Mouse (Mus musculus) cerebellum, adult 11-12 months (tissue): Measurements from ENCODE around the gene Ptpn5.

Experiments used
- DNase-seq: peaks from one replicate; pipeline ENCODE4 v3.0.0; 2022

Gene Ptpn5

DNA sequence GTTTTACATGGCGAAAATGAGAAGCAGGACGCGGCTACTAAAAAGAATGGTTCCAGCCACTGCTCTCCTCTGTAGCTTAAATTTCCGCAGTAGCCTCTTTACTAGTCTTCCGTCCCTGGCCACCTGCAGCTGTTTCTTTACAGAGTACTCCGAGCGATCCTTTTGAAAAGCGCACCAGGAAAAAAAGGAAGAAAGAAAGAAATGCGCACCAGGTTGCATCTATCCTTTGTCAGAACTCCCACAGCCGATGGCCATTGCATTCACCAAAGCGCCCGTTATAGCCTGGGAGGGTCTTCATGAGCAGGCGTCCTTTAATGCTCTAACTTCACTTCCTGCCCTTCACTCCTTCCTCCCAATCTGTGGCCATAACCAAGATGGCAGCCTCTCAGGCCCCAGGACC, at the start of gene Ptpn5:
Gene Ptpn5 (minus strand): TSS at position 354 of the 400 bp plus-strand sequence.
- no peak for DNase-seq

DNA sequence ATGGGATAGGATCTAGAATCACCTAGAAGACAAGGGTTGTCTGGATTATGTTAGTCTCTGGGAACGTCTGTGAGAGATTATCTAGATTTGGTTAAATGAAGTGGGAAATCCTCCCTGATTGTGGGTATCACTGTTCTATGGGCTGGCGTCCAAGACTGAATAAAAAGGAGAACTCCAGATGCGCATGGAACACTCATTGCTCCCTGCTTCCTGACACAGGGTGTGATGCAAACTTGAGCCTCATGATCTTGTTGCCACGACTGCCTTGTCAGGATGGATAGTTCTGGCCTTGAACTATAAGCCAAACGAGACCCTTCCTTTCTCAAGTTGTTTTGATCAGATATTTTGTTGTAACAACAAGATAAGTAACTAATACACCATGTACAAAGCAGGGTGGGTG, 37.3 kb upstream of the Ptpn5 start:
- no peak for DNase-seq

DNA sequence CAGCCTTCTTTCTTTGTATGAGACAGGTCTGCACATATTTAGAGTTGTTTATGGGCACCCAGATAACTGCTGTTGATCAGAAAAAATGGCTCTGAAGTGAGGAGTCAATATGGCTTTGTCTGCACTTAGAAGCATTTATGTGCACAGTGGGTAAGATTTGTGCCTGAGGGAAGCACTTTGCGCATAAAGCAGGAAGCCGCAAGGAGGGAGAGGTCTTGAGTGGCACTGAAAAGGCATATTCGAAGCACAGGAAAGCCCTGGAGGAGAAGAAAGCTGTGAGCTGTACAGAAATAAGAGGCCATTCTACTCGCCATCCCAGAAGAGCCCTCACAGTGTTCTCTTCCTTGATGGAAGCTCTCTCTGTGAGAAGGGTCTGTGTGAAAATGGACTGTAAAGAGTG, 31.5 kb upstream of the Ptpn5 start:
- no peak for DNase-seq

DNA sequence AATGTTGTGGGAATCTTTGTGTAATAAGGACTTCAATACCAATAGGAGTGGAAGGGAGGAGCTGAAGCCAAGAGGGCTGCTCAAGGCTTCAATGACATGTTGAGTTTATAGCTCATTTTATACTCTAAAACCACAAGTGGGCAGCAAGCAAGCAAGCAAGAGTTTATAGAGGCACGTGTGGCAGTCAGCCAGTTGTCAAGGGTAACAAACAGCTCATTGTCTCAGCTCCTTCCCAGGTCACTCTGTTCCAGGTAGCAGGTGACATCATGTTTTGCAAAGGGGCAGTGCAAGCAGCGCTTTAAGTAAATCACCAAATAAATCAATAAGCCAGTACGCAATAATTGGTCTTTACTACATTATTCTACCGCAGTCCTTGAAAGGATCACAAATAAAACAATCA, 29.7 kb upstream of the Ptpn5 start:
- no peak for DNase-seq

DNA sequence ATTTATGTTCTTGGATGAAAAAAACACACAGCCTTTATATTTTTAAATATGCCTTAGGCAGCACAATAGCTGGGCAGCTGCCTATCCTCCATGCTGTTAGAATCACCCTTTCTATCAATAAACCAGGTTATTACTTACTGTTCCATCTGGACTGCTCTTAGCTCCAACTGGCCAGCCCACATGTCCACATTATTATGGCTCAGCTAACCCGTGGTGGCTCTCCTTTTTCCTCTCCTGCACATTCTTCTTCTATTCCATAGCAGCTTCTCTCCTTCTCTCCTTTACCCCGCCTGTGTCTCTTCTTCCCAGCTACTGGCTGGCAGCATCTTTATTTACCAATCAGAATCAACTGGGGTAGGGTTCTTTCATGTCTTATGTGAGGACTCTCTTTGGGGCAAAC, 25.0 kb upstream of the Ptpn5 start:
- DNase-seq, result peak; percentile 19

GRCm38 (mm10) chr7:47157743-47158142, 24.3 kb upstream of the Ptpn5 start:
- no peak for DNase-seq

GRCm38 (mm10) chr7:47155849-47156248, 22.4 kb upstream of the Ptpn5 start:
- no peak for DNase-seq

- DNase-seq, result no peak
Observed at GRCm38 (mm10) chr7:47155396-47155795, 21.9 kb upstream of the Ptpn5 start.

- DNase-seq, result no peak
Observed at GRCm38 (mm10) chr7:47150420-47151061, 17.1 kb upstream of the Ptpn5 start.

DNA sequence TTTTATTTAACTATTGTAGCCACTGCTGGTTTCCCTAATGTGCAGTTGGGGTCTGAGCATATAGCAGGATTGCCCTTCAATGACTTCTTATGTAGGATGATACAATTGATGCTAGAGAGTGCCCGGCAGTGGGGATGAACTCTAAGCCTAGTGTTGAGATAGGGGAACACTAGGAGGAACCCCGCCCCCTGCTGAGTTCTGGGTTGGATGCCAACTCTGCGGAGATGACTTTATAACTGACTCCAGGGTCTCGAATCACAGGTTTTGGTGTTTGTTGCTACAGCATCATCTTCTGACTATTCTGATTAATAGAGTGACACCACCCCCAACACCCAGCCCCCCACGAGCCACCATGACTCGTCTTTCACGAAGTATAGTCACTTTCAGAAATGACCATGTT, 14.8 kb upstream of the Ptpn5 start:
- DNase-seq, result no peak

DNA sequence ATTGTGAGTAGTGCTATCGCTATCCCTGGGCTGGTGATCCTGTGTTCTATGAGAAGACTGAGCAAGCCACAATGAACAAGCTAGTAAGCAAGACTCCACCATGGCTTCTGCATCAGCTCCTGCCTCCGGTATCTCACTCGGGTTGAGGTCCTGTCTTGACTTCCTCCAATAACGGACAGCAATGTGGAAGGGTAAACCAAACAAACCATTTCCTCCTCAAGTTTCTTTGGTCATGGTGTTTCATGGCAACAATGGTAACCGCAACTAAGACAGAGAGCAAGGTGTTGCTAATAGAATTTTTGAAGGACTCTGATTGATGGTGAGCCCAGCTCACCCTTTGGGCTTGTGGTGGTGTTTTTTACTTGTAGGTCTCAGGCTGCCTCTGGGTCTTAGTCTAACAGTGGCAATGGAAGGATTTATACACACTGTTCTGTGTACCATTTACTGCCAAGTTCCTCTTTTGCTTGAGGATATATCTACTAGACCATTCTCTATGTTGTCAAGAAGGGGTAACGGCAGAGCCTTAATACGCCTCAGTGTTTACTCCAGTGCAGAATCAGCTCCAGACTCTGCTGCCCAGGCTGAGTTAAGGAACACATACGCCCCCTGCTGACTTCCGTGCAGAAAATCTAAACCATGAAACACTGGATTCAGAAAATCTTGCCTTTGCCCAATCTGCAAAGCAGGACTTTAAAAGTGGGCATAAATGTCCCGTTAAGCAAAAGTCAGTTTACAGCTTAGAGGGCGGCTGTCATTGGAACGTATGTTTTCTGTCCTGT, 12.7 kb upstream of the Ptpn5 start:
- no peak for DNase-seq

DNA sequence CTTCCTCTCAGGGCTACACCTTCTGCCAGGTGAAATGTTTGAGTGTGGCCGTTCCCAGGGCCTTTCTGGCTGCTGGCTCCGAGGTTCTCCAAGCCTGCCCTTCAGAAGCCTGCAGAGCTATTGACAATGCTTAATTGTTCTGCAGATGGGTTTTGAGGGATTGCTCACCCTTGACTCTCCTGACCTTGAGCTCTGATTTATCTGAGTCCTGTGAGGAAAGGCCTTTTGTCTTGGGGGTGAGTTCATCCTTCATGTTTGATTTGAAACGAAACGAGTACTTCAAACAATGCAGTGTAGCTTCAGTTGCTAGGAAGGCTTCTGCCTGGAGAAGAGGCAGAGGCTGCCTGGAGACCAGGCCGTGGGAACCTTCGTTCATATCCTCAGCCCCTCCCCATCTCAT, 10.8 kb upstream of the Ptpn5 start:
- DNase-seq, result no peak

DNA sequence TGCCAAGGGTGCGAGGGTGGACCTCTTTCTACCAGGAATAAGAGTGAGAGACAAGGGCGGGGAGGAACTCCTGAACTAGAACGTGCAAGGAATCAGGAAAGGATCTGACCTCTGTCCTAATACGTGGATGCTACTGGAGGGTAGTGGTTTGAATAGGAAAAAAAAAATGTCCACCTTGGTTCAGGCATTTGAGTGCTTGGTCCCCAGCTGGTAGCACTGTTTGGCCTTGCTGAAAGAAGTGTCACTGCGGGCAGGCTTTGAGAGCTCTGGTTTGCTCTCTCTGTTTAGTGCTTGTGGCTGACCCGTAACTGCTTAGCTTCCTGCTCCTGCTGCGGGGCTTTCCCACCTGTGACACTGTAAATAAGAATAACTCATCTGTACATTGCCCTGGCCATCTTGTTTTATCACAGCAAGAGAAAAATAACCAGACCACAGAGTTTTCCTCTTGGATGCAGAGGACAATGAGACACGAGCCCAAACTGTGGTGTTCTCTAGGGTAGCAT, 6.4 kb upstream of the Ptpn5 start:
- DNase-seq, result no peak

DNA sequence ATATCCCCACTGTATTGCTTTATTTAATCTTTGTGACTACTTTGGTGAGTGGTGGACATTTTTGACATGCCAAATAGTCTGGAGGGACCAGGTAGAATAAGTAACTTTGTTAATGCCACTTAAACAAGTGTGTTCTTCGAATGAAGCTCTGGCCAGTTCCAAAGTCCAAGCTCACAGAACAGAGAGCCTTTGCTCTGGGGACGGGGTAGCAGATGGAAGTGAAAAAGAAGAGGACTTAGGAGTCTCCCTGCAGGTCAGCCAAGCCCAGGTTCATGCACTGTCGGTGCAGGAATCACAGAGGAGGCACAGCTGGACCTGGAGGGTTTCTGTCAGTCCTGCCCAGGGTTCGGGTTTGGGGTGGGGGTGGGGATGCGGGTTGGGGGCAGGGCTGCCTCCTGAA, 1.1 kb upstream of the Ptpn5 start:
- no peak for DNase-seq

- no peak for DNase-seq
Observed at GRCm38 (mm10) chr7:47132931-47133260, 588 bp downstream of the Ptpn5 start.

DNA sequence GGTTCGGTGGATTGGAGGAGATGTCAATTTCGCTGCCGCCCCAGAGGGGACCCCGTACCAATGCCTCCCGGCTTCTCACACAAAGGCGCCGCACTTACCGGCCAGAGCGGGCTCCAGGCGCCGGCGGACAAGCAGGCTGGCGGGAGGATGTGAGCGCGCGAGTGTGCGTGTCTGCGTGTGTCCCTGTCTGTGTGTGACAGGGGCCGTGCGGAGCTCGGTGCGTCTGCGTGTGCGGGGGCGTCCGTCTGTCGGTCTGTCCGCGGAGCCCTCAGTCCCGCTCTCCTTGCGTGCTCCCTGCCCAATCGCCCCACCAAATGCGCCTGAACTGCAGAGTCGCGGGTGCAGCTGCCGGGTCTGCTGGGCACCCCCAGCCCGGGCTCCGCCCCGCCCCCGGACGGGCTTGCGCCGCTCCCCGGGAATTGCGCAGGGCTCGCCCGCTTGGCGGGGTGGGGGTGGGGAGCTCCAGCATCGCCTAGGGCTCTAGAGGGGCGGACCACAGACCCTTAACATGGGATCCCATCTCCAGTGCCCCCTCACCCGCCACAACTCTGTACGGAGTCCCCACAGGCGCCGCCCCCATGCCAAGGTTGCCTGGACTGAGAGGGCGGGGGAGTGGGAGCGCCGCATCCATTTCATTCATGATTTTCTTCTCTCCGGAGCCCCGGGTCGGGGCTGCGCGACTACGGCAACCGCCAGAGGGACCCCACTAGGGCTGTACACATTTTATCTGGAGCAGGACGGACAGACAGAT, 1.1 kb downstream of the Ptpn5 start:
- DNase-seq, result peak; percentile 41

DNA sequence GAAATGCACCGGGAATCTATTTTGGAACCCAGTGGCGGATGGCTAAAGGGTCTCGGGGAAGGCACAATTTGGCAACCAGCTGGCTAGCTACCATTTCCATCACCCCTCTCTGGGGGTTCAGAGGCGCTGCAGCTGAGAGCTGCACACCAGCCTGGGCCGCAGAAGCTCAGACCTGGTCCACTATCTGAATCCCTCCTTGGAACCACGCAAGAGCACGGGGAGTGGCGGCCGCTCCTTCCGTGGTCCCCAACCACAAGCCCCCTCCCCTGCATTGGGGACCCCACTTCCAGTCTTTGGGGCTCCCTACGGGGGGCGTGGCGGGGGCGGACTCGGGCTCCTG, 1.7 kb downstream of the Ptpn5 start:
- DNase-seq, result no peak

DNA sequence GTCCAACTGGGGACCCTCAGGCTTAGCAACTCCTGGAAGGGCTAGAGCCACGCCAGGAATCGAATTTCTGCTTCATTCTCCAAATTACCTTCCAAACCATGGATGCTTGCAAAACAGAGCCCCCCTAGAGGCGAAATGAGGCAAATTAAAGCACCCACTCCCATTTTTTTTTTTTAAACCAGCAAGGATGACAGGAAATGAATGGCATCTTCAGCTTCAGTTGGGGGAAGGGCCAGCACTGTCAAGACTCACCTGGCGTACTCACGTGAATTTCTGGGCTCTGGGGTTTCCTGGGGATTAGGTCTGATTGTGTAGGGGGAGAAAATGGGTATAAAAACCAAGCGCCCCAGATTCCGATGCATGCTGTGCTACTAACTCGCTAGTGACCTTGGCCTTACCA, 2.2 kb downstream of the Ptpn5 start:
- no peak for DNase-seq

DNA sequence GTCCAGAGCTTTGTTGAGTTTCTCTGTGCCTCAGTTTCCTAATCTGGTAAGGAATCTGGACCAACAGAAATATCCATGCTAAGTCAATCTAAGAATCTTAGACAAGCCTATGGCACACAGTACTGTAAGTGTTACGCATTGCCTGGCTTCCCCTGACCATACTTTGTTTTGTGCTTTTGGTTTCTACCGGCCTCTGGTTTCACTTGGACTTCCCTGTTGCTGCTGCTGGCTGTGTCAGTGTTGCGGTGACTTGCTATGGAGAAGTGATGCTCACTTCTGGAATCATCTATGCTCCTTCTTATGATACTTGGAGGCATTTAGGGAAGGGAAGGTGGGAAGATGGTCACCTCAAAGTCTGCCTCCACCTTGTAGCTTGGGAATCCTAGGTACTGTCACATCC, 11.5 kb downstream of the Ptpn5 start:
- DNase-seq, result no peak

DNA sequence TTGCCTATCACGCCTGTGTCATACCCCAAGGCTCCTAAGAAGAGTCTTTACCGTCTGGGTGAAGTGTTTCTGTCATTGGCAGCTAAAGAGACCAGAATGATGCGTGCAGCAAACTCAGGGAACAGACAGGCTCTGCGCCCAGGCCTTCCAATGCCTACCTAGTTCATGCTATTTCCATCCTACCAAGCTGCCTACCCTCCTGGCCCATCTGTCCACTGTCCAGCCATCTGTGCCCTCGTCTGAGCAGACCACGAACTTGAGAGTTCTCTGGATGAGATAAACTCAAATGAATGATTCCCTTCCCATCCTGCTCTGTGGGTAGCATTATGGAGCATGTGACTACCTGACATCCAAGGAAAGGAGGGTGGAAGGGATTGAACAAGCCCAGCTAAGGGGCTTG, 16.8 kb downstream of the Ptpn5 start:
- peak; percentile 78 for DNase-seq

DNA sequence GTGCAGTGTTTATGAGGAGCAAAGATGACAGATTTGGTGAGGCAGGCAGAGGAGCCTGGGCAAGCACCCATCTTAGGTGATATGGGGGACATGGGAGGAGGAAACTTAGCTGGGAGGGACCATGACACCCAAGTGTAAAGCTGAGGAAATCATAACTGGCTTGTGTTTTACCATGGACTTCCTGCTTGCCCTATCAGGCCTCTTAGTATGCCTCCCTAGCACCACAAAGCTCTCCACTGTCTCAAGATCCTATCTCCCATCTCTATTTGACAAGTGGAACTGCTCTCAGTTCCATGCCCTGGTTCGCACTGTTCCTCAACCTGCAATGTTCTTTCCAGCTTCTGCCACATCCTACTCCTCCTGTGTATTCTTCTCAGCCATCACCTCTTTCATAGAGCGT, 18.0 kb downstream of the Ptpn5 start:
- no peak for DNase-seq

DNA sequence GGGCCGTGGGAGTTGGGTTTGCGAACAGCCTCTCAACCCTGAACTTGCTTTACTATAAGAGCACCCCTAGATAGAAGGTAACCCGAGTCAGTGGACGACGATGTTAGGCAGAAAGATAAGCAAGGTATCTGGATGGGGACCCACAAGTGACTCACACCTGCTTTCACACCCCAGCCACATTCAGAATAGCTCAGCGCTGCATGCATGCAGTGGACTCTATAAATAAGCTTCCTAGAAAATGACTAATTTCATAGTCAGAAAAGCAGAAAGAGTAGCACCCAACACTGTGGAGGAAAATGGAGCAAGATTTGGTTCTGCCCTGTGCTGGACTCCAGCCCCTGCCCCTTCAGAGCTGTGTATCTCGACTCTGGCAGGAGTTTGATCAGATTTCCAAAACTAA, 20.1 kb downstream of the Ptpn5 start:
- DNase-seq, result no peak

- no peak for DNase-seq
Observed at GRCm38 (mm10) chr7:47112036-47112435, 21.4 kb downstream of the Ptpn5 start.

DNA sequence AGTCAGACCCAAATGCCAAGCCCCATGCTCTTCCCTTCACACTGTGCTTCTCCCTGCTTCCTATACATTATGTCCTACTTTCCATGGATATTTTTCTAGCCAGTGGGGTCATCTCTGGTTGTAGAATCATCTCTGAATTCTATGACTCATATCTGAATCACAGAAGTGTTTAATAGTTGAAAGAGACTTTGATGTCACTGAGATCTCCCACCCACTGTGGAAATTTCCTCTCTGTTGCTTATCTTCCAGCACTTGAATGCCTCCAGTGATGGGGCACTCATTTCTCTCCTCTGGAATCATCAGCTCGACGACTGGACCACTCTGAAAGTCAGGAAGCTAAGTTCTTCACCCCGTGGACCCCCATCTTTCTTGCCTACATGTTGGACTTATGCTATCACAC, 22.4 kb downstream of the Ptpn5 start:
- no peak for DNase-seq
